Mouse (Mus musculus) intestine, embryonic 14.5 days (tissue): ENCODE measurements around the gene Tab1. TPM values are rescaled to one million over a fixed set of nuclear protein-coding genes. Genes with fewer than 3 reads are reported as not detected.
"Not testable (repeated sequence)": the region's sequence is repeated elsewhere in the genome, so short reads cannot be mapped to it uniquely, and the experiment has no call there.

Experiments used
- ATAC-seq: fragments of 200-750 bp; cut with Nextera tagmentation; replicated peaks from 2 replicates; pipeline ENCODE4 v1.8.0; 2017; ENCODE audit warnings: low read depth, moderate number of reproducible peaks, moderate TSS enrichment, moderate library complexity; ENCODE audit not compliant: low FRiP score, low TSS enrichment
- DNase-seq: peaks from one replicate; pipeline ENCODE4 v3.0.0-alpha.2; 2018; ENCODE audit warnings: low spot score
- H3K27ac ChIP-seq: fragments of 300-500 bp; sonication (generic); 2 replicates; pipeline ENCODE4 v1.5.1; 2014; ENCODE audit warnings: low read depth, mild to moderate bottlenecking, control low read depth
- H3K27me3 ChIP-seq: fragments of 300-500 bp; sonication (generic); replicated peaks from 2 replicates; pipeline ENCODE4 v1.6.1; 2014; ENCODE audit warnings: low read length, control low read depth; ENCODE audit not compliant: control insufficient read depth, insufficient read depth
- H3K36me3 ChIP-seq: fragments of 300-500 bp; sonication (generic); 2 replicates; pipeline ENCODE4 v1.6.1; 2014; ENCODE audit warnings: low read length, control low read depth; ENCODE audit not compliant: control insufficient read depth, insufficient read depth
- H3K4me1 ChIP-seq: fragments of 300-500 bp; sonication (generic); replicated peaks from 2 replicates; pipeline ENCODE4 v1.6.1; 2014; ENCODE audit warnings: low read length, control low read depth, mixed read lengths; ENCODE audit not compliant: control insufficient read depth, insufficient read depth
- H3K4me2 ChIP-seq: fragments of 300-500 bp; sonication (generic); 2 replicates; pipeline ENCODE4 v1.6.1; 2014; ENCODE audit warnings: low read length
- H3K4me3 ChIP-seq: fragments of 300-500 bp; sonication (generic); 2 replicates; pipeline ENCODE4 v1.5.1; 2014; ENCODE audit warnings: low read depth, low read length, control low read depth, mixed read lengths
- H3K9ac ChIP-seq: fragments of 300-500 bp; sonication (generic); 2 replicates; pipeline ENCODE4 v1.6.1; 2014; ENCODE audit warnings: mild to moderate bottlenecking, low read length
- H3K9me3 ChIP-seq: fragments of 300-500 bp; sonication (generic); 2 replicates; pipeline ENCODE4 v1.6.1; 2016; ENCODE audit warnings: low read length, control low read depth; ENCODE audit not compliant: control insufficient read depth
- WGBS: fragments of 180-500 bp; shearing (Covaris S2); extraction: QIAGEN DNeasy Blood & Tissue Kit; methylation state at CpG from one replicate; pipeline ENCODE4 v1.1.7; 2014; 5-methylcytosine and 5-hydroxymethylcytosine counted together
- polyA plus RNA-seq: library from polyadenylated mRNA; unstranded; fragments of >200 nt; fragmentation: Nextera tagmentation; extraction: Ambion mirVana; gene quantifications from 2 replicates; pipeline ENCODE4 v1.2.1, GENCODE M21; 2014

The Tab1 gene
- polyA plus RNA-seq, 1 experiment from 2014 or later, result 37.5 TPM

DNA sequence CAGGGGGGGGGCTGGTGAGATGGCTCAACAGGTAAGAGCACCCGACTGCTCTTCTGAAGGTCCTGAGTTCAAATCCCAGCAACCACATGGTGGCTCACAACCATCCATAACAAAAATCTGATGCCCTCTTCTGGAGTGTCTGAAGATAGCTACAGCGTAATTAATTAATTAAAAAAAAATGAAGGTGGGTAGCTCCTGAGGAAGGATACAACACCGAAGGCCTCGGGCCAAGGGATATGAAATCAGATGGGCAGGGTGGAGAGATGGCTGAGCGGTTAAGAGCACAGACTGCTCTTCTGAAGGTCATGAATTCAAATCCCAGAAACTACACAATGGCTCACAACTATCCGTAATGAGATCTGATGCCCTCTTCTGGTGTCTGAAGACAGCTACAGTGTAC, 10.5 kb upstream of the Tab1 start:
- 95% methylated on average over 6 of the region's 6 CpGs for WGBS

DNA sequence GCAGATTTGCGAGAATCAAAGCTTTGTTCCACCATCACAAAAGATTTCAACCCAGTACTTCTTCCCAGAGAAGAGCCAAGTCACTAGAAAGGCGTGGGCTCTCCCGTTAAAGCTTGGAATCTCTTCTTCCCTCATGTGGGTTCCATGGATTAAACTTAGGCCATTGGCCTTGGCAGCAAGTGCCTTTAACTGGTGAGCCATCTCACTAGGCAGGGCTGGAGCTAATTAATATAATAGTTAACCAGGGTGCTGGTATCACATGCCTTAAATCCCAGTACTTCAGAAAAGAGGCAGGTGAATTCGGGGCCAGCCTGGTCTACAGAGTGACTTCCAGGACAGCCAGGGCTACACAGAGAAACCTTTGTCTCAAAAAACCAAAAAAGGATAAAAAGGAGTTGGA, 8.3 kb upstream of the Tab1 start:
- 81% methylated on average over 4 of the region's 4 CpGs for WGBS
- ATAC-seq (no peak), DNase-seq (no peak)
- no peaks in the 10 kb centered on the region for H3K36me3 ChIP-seq
- no peak overlapping the region for H3K4me3 ChIP-seq
- H3K4me1 ChIP-seq, result no peaks in the 10 kb centered on the region
- H3K4me2 ChIP-seq, result no peak overlapping the region
- H3K27ac ChIP-seq, result no peak overlapping the region
- H3K9ac ChIP-seq, result no peak overlapping the region
- no peaks in the 10 kb centered on the region for H3K9me3 ChIP-seq
- H3K27me3 ChIP-seq, result no peaks in the 10 kb centered on the region

More for the DNA sequence above, 10.5 kb upstream of the Tab1 start:
- not testable (repeated sequence) for H3K4me1 ChIP-seq, H3K9me3 ChIP-seq, H3K9ac ChIP-seq, H3K36me3 ChIP-seq, H3K4me2 ChIP-seq, ATAC-seq, H3K4me3 ChIP-seq, H3K27me3 ChIP-seq, H3K27ac ChIP-seq, DNase-seq

DNA sequence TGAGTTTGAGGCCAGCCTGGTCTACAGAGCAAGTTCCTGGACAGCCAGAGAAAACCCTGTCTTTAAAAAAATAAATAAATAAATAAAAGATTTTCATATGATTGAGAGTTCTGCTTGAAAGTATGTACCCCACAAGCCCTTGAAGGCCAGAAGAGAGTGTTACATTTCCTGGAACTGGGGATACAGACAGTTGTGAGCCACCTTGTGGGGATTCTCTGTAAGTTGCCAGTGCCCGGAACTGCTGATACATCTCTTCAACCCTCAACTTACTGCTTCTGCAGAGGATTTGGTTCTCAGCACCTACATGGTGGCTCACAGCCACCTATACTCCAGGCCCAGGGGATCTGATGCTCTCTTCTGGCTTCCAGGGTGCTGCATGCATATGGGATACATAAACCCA, 5.7 kb upstream of the Tab1 start:
- Histone ChIP-seq H3K27ac (no peak overlapping the region), H3K4me2 (no peak overlapping the region), H3K4me3 (no peak overlapping the region), H3K36me3 (no peaks in the 10 kb centered on the region), H3K9me3 (no peaks in the 10 kb centered on the region), H3K4me1 (no peaks in the 10 kb centered on the region), H3K27me3 (no peaks in the 10 kb centered on the region), H3K9ac (no peak overlapping the region)
- WGBS, result 64% methylated on average over 1 of the region's 1 CpGs
- ATAC-seq (no peak), DNase-seq (no peak)

DNA sequence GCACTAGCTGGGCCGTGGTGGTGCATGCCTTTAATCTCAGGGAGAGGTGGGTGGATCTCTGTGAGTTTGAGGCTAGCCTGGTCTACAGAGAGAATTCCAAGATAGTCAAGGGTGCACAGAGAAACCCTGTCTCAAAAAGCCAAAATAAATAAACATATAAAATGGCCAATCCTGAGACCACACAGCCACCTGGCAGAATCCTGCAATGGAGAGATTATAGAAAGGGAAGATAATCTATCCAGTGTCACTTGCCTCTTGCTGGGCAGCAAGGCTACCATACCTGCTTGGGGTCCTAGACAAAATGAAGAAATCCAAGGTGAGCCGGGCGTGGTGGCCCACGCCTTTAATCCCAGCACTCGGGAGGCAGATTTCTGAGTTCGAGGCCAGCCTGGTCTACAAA, 2.9 kb upstream of the Tab1 start:
- no peak for DNase-seq
- Histone ChIP-seq H3K4me2 (no peak overlapping the region), H3K9ac (no peak overlapping the region), H3K4me3 (no peak overlapping the region), H3K4me1 (peaks cover 13% of the 10 kb centered on the region), H3K27ac (no peak overlapping the region), H3K36me3 (no peaks in the 10 kb centered on the region), H3K27me3 (no peaks in the 10 kb centered on the region), H3K9me3 (no peaks in the 10 kb centered on the region)
- no peak for ATAC-seq
- WGBS, result 91% methylated on average over 6 of the region's 6 CpGs

DNA sequence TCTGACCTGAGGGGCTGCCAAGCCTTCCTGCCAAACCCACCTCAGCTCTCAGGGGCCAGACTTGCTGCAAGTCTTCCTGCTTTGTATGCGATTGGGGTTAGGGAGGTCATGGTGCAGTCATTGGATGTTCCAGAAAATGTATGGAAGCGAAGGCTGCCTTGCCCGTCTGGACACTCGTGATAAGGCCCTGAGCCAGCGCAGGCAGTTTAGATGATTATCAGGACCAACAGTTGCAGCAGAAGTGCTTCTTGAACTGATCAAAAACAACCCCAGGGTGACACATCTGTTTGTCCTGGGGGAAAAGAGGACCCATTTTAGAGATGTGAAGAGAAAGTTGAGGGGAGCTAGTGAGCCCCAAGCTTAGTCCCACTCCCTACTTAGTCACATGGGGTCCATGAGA, 2.2 kb upstream of the Tab1 start:
- H3K4me3 ChIP-seq, result no peak overlapping the region
- peaks cover 15% of the 10 kb centered on the region for H3K4me1 ChIP-seq
- H3K36me3 ChIP-seq, result no peaks in the 10 kb centered on the region
- no peak overlapping the region for H3K4me2 ChIP-seq
- no peaks in the 10 kb centered on the region for H3K27me3 ChIP-seq
- no peaks in the 10 kb centered on the region for H3K9me3 ChIP-seq
- H3K27ac ChIP-seq, result no peak overlapping the region
- H3K9ac ChIP-seq, result no peak overlapping the region
- 78% methylated on average over 5 of the region's 5 CpGs for WGBS
- no peak for DNase-seq
- no peak for ATAC-seq

DNA sequence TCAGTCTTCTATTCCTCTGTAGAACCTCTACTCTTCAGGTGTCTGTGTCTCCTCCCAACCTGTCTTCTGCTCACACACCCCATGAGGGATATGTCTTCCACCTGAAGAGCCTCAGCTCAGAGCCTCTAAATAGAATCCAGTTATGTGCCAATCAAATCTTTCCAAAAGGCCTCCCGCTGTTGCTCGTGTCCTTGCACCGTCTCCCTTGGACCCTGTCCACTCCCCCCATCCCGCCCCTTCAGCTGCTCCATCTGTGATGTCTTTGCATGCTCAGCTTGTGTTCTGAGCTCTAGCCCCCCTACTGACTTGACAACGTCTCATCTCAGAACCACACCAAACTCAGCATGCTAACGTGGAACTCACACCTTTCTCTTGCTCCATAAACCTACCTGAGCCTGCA, 1.5 kb upstream of the Tab1 start:
- ATAC-seq (no peak), DNase-seq (no peak)
- Histone ChIP-seq H3K9me3 (no peaks in the 10 kb centered on the region), H3K4me1 (peaks cover 15% of the 10 kb centered on the region), H3K27me3 (no peaks in the 10 kb centered on the region), H3K4me3 (no peak overlapping the region), H3K4me2 (no peak overlapping the region), H3K9ac (no peak overlapping the region), H3K36me3 (no peaks in the 10 kb centered on the region), H3K27ac (no peak overlapping the region)
- WGBS, result 85% methylated on average over 6 of the region's 6 CpGs

DNA sequence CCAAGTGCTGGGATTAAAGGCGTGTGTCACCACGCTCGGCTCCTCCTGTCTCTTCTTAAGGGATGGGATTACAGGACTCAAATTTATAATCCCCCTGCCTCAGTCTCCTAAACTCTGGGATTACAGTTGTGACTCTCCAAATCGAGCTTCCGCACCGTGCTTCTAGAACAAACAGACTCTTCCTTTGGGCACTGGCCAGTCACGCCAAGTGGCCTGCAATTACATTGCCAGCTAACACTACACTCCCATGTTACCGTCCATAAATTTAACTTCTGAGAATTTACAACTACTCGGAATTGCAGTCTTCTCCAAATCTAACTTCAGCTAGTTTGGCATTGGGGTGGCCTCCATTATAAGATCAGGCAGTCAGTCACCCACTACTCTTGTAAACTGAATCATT, 475 bp upstream of the Tab1 start:
- ATAC-seq, result no peak
- no peaks in the 10 kb centered on the region for H3K27me3 ChIP-seq
- H3K27ac ChIP-seq, result peak overlapping the region; percentile 99; the same call in 1 of the 2 replicates
- H3K9me3 ChIP-seq, result no peaks in the 10 kb centered on the region
- WGBS, result 81% methylated on average over 9 of the region's 9 CpGs
- H3K36me3 ChIP-seq, result no peaks in the 10 kb centered on the region
- peak overlapping the region; percentile 88 for H3K4me2 ChIP-seq
- DNase-seq, result no peak
- H3K9ac ChIP-seq, result no peak overlapping the region
- H3K4me3 ChIP-seq, result peak overlapping the region; percentile 80
- H3K4me1 ChIP-seq, result peaks cover 15% of the 10 kb centered on the region

DNA sequence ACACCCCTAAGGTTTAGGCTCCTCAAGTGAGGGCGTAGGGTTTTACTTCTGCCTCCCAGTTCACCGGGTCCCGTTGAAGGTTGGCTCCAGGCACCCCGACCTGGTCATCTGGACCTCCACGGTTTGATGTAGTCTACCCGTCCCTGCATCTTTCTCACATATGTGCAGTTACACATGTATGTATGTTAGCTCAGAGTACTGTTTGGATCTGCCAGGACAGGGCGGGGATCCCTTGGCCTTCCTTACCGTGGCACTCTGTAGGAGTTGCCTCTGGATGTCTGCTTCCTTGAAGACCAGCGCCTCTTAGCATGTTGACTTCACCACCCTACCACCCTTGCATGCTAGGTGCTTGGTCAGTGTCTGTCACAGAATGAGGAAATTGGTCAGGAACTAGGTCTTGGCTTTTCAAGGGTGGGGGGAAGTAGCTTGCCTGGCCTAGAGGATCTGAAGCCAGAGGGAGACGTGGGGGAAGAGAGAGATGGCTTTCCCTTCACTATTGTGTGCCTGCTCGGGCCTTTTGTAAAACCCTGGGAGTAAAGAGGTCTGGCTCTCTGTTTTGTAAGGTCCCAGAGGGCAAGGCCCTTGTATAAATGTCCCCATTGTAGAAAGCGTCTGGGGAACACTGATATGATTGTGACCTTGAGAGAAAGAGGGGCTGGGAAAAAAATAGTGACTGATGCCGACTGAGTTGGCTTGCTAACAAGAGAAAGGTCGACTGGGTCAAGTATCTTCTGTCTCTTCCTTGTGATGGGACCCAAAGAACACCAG, 939 bp downstream of the Tab1 start:
- Histone ChIP-seq H3K4me1 (peaks cover 15% of the 10 kb centered on the region), H3K36me3 (no peaks in the 10 kb centered on the region), H3K4me2 (peak overlapping the region; percentile 88), H3K27ac (peak overlapping the region; percentile 99), H3K9me3 (no peaks in the 10 kb centered on the region), H3K4me3 (peak overlapping the region; percentile 80), H3K27me3 (no peaks in the 10 kb centered on the region), H3K9ac (peak overlapping the region; percentile 89)
- ATAC-seq, result 0 out of 2 replicates have a peak, but pooled peaks have one; percentile 17
- WGBS, result 11% methylated on average over 14 of the region's 14 CpGs
- no peak for DNase-seq

DNA sequence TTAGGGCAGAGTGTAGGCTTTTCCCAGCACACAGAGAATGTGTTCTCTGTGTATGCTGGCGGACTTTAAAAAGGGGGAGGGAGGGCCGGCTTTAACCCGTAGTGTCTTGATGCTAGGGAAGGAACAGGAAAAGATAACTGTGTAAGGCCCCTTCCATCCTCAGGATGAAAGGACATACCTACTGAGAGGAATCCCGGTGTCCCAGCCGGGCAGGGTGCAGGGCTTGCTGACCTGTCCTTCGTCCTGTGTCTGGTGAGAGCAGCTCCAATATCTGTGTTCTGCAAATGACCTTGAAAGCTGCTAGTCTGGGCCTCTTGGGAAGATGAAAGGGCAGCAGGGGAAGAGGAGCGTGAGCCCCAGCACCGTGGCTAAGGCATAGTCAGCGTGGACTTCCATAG, 1.5 kb downstream of the Tab1 start:
- Histone ChIP-seq H3K4me2 (peak overlapping the region; percentile 88), H3K9ac (peak overlapping the region; percentile 89), H3K27ac (peak overlapping the region; percentile 38; the same call in 1 of the 2 replicates), H3K27me3 (no peaks in the 10 kb centered on the region), H3K9me3 (no peaks in the 10 kb centered on the region), H3K4me3 (peak overlapping the region; percentile 80), H3K36me3 (no peaks in the 10 kb centered on the region), H3K4me1 (peaks cover 15% of the 10 kb centered on the region)
- DNase-seq (no peak), ATAC-seq (no peak)
- WGBS, result 50% methylated on average over 9 of the region's 9 CpGs
